Mouse (Mus musculus): ENCODE results near the gene Gm29276. TPM values are rescaled to one million over a fixed set of nuclear protein-coding genes. Genes with fewer than 3 reads are reported as not detected.

The Gm29276 gene
- total RNA-seq (2023) = not detected in 4 replicates

DNA sequence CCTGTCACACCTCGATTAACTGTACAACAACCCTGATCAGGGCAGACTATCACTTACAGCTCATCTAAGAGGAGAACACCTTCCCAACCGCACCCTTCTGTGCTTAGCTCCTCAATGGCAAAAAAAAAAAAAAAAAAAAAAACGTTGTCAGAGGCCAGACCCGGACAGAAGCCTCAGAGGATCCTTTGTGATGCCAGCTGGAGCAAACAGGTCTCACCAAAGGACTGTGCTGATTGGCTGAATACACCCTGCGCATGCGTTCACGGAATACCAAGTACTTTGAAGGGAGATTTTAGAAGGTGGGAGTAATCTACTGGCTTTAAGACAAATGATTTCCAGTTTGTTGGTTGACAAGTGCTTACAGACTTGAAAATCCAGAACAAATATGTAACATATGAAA, at the start of gene Gm29276:
Gene Gm29276 (minus strand): TSS at position 101 of the 400 bp plus-strand sequence.

All from B cell, adult 62 days (primary cell).